Mouse (Mus musculus): Measurements from ENCODE around the gene Tas2r126.
"Not testable (repeated sequence)": the region's sequence is repeated elsewhere in the genome, so short reads cannot be mapped to it uniquely, and the experiment has no call there.

The Tas2r126 gene

DNA sequence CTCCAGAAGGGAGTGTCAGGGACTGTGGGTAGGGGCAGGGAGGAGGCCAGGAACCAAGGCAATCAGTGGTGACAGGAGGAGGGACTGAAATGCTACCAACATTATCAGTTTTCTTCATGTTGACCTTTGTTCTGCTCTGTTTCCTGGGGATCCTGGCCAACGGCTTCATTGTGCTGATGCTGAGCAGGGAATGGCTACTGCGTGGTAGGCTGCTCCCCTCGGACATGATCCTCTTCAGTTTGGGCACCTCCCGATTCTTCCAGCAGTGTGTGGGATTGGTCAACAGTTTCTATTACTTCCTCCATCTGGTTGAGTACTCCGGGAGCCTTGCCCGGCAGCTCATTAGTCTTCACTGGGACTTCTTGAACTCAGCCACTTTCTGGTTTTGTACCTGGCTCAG, at the start of gene Tas2r126:
Tas2r126 (plus strand) TSS at position 90 of the 400 bp plus-strand sequence.
- no peak for DNase-seq

- peak; percentile 61 for DNase-seq
Measured at GRCm38 (mm10) chr6:42385635-42386034, 48.7 kb upstream of the Tas2r126 start.

DNA sequence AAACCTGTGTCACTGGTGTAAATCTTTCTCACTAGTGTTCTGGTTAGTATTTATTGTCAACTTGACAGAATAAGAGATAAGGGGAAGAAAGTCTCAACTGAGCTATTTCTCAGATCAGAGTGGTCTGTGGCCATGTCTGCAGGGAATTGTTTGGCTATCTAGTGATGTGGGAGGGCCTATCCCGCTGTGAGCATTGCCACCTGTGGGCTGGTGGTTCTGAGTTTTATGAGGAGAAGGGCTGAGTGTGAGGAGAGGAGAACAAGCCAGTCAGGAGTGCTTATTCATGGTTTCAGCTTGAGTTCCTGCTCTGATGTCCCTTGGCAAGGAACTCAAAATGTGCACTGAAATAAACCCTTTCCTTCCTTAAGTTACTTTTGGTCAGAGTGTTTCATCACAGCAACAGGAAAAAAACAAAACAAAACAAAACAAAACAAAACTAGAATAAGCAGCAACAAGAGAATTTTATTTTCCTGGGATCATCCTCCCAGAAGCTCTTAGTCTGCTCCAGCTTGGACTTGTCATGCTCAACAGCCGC, 42.5 kb upstream of the Tas2r126 start:
- DNase-seq: no peak

- DNase-seq: no peak
Measured at GRCm38 (mm10) chr6:42395960-42396809, 38.1 kb upstream of the Tas2r126 start.

GRCm38 (mm10) chr6:42397041-42397657, 37.2 kb upstream of the Tas2r126 start:
- no peak for DNase-seq

GRCm38 (mm10) chr6:42398285-42398684, 36.0 kb upstream of the Tas2r126 start:
- no peak for DNase-seq

- DNase-seq: no peak
Measured at GRCm38 (mm10) chr6:42398998-42399397, 35.3 kb upstream of the Tas2r126 start.

DNA sequence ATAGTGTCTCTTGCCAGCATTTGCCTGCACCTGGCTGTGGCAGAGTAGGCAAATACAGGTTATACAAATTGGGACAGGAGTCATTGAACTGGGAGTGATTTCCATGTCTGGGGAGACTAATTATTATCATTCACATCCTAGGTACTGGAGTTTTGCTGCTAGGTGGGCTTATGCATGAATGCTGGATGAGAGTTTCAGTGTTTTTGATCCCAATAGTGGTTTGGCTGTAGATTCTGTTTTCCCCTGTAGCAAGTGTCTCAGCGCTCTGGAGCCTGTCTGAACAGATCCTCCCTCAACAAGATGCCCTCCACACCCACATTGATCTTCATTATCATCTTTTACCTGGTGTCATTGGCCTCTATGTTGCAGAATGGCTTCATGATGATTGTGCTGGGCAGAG, 34.4 kb upstream of the Tas2r126 start, which contains the start of gene Tas2r143:
Tas2r143 (plus strand) TSS at position 301 of the 400 bp plus-strand sequence.
- DNase-seq: no peak

GRCm38 (mm10) chr6:42405134-42405533, 29.2 kb upstream of the Tas2r126 start, which contains the start of gene Tas2r135:
TSS of gene Tas2r135 (plus strand) at chr6:42405434.
- DNase-seq: no peak

DNA sequence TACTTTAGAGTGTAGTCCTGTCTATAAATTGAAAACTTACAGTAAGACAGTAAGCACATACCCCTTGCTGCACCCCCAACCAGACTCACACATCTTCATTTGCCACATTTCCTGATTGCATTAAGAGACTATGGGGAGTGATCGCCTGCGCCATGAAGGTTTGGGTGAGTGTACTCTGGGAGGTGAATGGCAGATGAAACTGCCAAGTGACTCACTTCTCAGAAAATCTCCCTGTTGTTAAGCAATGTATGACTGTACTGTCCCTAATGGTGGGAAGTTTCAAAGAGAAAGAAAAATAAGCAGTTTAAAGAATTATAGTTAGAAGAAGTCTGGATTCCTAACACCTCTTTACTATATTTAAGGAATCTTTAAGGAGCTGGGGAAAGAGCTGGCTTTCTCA, 14.9 kb upstream of the Tas2r126 start:
- no peak for DNase-seq

- no peak for DNase-seq
Measured at GRCm38 (mm10) chr6:42421439-42421838, 12.9 kb upstream of the Tas2r126 start.

DNA sequence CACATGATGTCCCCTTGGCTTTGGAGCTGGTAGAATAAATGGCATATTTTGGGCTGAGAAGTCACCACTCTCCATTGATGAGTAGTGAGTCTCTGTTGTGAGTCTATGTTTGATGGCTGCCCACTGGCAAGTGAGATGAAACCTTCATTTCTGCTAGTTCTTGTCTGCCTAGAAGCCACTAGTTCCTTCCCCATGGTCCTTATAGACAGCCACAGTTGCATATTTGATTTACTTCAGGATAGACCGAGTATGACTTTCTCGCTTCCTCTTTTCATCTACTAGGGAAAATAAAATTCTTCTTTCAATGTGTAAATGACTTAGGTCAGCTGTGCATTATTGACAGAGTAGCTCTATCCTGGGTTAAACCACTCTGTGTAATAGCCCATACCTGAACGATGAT, 9.9 kb upstream of the Tas2r126 start:
- DNase-seq: no peak

DNA sequence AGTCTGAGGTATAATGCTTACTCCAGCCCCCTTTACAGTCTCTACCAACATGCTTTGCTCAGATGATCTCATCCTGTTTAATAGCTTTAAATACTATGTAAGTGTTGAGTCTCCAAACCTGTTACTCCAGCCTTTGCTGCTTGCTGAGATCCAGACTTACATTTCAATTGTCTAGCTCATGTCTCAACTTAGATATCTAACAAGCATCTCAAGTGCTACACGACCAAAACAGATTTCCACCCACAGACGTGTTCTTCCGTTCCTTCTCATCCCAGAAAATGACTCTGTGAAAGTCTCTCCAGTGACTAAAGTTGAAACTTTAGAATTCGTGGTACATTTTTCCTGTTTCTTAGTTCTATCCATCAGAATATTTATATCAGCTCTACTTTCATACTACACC, 8.0 kb upstream of the Tas2r126 start:
- no peak for DNase-seq

GRCm38 (mm10) chr6:42433554-42433953, 781 bp upstream of the Tas2r126 start:
- DNase-seq: no peak

DNA sequence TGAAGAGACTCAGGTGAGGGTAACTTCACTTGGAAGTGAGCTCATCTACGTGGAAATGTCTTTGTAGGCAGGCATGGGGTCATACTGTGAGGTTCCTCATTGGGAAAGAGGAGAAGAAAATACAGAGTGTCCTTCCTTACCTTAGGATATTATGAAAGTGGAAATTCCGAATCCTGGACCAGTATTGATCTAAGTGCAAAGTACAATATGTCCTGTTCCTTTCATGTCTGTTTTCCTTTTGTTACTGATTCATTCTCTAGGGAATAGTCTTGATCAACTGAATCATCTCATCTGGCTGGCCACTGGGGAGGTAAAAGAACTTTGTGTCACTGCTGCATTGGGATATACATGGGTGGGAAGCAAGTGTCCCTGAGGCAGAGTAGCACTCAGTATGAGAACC, 1.2 kb downstream of the Tas2r126 start:
- no peak for DNase-seq

DNA sequence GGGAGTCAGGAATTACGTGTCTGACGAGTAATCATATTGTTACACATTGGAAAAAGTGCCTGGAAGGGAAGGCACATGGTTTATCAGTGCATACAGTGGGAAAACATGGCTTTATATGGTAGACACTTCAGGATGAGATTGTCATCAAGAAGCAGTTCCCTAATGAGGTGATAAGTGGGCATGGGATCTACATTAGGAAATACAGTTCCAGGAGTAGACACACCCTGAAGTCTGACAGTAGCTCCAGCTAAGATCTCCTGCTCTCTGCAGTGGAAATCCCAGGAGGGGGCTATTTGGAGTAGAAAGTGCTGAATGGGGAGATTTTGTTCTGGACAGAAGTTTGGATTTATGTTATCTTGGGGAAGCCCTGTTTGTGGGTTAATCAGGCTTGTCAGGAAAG, 7.1 kb downstream of the Tas2r126 start:
- DNase-seq: no peak

GRCm38 (mm10) chr6:42444491-42444890, 10.2 kb downstream of the Tas2r126 start:
- DNase-seq: no peak

GRCm38 (mm10) chr6:42447381-42447780, 13.0 kb downstream of the Tas2r126 start:
- no peak for DNase-seq

DNA sequence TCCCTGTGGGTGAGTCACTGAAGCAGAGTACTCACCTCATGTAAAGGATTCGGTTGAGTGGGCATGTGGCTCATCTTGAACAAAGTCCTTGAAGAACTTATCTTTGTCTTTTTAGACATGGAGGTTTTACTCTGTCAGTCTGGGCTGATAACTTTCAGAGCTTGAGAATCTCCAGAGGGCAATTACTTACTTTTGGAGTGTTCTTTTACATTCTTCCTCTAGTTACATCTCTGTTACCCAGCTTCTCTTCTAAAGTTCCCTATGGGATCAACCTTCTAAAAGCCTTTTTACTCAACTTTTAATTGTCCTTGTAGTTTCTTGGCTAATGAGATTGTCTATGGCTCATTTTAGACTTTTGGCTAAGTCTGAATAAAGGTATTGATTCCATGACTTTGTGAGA, 30.8 kb downstream of the Tas2r126 start, which contains the start of gene Olfr458:
Olfr458 (minus strand) TSS at position 101 of the 400 bp plus-strand sequence.
- DNase-seq: no peak

DNA sequence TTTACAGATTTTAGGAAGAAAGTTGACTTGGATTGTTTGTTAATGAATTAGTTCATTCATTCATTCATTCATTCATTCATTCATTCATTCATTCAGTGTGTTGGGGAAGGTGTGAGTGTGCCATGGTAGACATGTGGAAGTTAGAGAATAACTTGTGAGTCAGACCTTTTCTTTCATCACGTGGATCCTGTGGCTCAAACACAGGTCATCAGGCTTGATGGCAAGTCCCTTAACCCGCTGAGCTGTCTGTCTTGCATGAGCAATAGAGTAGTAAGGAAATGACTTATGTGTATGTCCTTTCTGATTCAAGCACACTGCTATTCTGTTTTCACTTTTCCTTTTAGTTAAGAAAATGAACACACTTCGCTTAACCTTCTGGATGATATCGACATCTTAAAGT, 36.2 kb downstream of the Tas2r126 start:
- no peak for DNase-seq

- DNase-seq: not testable (repeated sequence)
Measured at GRCm38 (mm10) chr6:42471298-42471697, 37.0 kb downstream of the Tas2r126 start.

DNA sequence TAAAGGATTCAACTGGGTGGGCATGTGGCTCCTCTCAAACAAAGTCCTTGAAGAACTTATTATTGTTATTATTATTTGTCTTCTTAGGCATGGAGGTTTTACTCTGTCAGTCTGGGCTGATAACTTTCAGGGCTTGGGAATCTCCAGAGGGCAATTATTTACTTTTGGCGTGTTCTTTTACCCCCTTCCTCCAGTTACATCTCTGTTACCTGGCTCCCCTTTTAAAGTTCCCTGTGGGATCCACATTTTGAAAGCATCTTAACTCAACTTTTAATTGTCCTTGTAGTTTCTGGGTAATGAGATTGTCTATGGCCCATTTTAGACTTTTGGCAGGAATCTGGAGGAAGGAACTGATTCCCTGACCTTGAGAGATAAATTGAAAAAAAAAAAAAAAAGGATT, 41.9 kb downstream of the Tas2r126 start, which contains the start of gene Olfr457:
Olfr457 (minus strand) TSS at position 101 of the 400 bp plus-strand sequence.
- DNase-seq: no peak

- no peak for DNase-seq
Measured at GRCm38 (mm10) chr6:42484633-42485032, 50.3 kb downstream of the Tas2r126 start.
